Mouse (Mus musculus) gastrocnemius, postnatal 36 days (tissue): ENCODE measurements around the gene Psmd13. TPM values are rescaled to one million over a fixed set of nuclear protein-coding genes. Genes with fewer than 3 reads are reported as not detected.

Experiments
- DNase-seq, 2 experiments: peaks; one replicate each; pipeline ENCODE4 v3.0.0; 2022
- intact Hi-C: fragments of 180-260 bp; cut with DNase I; formaldehyde crosslinking; loops from one replicate; pipeline ENCODE4 v1.15.1; 2025
- total RNA-seq, 2 experiments: library from RNA; stranded (reverse); gene quantifications; 2 replicates each; pipeline ENCODE4 v1.2.3; 2021

Psmd13 gene
- total RNA-seq, 2 experiments from 2014 or later: 78.3 to 78.9 TPM

DNA sequence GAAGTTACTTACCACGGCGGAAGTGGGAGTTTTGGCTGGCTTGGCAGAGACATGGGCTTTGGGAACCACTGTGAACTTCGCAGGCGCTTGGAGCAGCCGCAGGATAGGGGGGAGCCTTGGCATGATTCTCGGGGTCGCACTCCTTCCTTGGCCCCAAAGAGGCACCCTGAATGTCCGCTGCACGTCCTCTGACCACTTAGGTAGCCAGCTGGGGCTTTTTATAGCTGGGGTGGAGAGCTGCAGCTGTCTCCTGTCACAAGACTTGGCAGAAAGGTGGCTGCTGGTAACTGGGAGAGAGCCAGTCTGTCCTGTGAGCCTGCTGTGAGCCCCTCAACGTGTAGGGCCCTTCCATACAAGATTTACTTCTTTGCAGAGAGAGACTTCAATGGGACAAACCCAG lies 18.5 kb downstream of the Psmd13 start, which contains the start of gene Cox8b:
Cox8b (minus strand) TSS at position 227 of the 400 bp plus-strand sequence.
- DNase-seq: peak; percentile 43 to 63
- intact Hi-C loops: no loop called here

DNA sequence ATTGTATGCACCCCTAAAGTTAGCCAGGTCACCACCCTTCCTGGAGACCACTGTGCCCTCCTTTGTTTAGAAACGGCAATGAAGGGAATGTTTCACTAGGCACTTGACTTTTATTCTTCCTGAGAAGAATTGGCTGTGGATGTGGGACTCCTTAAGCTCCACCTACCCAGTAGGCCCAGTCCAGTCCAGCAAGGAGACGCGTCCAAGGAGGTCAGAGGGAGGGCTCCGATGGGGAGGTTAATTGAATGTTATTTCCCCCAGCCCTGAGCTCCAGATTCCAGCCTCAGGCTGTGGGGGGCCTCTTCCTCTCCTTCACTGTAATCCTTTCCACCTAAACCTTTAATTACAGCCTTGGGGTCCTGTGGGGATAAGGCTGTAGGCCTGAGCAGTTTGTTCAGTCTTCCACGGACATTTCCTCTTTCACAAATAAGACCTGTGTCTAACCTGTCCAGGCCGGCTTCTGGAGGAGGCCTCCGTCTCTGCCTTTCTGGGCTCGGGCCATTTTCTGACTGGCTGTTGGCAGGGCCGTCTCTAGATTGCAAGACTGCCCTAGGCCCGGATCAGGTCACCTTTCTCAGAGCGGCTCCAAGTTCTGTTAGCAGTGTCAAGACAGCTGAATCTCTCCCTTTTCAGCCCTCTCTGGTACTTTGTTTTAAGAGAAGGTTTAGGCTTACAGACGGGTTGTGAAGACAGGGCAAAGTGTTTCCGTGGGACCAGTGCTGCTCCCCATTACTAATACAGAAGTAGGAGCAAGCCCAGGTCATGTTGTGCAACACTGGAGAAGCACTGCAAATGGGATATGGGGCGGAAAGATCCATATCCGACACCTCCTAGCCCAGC lies 20.5 kb downstream of the Psmd13 start:
- intact Hi-C loops: loop anchor here (2.0 kb wide), 1 partner anchor 47 kb away; no protein-coding TSS in a partner anchor
- DNase-seq: peak; percentile 50 to 63

DNA sequence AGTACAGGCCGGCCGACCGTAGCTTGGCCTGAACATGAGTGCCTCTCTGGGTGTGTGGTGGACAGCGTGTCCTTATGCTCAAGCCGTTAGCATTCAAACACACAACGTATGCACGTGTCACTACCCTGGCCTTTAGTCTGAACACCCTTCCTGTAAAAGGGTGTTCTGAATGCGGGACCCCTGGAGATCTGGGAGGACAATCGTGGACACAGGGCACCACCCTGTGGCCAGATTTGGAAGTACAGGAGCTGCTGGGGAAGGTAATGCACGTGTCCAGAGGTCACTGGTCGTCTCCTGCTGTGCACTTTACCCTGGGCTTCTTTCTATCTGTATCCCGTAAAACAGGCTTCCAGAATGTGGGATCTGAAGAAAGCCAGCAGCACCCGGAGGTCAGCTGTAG lies 21.4 kb downstream of the Psmd13 start:
- peak; percentile 69 to 79 for DNase-seq
- intact Hi-C loops: loop anchor here (1.0 to 2.0 kb wide), 2 partner anchors 48 to 58 kb away; partner anchors contain the start of gene Scgb1c1

DNA sequence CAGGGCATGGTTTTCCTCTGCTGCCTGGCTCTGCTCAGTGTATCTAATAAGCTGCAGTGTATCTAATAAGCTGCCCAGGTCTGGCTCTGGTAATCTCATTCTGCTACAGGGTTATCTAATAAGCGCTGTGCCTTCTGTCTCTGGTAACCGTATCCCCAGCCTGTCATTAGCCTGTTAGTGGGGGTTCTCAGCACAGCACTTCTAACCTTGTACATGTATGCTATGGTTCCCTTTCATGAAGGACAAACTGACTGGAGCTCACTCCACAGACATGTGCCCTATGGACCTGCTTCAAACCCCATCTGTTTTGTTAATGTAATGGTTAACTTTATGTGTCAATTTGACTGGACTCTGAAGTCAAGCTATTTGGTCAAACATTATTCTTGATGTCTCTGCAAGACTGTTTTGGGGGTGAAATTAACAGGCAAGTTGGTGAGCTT lies 23.9 kb downstream of the Psmd13 start:
- intact Hi-C loops: loop anchor here (5.0 kb wide), 2 partner anchors 102 to 162 kb away; no protein-coding TSS in a partner anchor
- DNase-seq: no peak

DNA sequence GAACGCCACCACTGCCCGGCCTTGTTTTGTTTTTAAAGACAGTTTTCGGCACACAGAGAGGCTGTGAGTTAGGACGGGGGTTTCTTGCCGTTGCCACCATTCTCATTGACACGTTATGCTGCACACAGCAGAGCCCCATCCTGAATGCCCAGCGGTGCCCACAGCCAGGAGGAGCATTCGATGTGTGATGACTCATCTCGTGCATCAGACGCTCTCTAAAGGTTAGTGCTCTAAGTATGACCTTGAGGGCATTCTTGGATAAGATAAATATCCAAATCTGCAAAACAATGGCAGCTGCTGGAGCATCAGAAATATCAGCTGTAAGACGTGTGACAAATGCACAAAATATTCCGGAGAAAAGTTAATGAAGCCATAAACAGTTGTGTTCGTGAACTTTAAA lies 25.4 kb downstream of the Psmd13 start:
- intact Hi-C loops: loop anchor here (5.0 kb wide), 2 partner anchors 100 to 160 kb away; no protein-coding TSS in a partner anchor
- DNase-seq: no peak

DNA sequence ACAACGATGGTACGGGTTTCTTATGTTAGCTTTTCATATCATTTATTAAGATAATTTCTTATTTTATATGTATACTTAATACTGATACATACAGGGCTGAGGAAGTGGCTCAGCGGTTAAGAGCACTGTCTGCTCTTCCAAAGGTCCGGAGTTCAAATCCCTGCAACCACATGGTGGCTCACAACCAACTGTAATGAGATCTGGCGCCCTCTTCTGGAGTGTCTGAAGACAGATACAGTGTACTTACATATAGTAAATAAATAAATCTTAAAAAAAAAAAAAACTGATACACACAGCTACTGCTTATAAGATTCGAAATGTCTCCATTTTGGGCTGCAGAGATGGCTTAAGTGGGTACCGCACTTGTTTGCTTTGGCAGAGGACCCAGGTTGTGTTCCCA lies 25.9 kb downstream of the Psmd13 start:
- intact Hi-C loops: loop anchor here (2.0 to 5.0 kb wide), 3 partner anchors 100 to 160 kb away; no protein-coding TSS in a partner anchor
- DNase-seq: no peak

DNA sequence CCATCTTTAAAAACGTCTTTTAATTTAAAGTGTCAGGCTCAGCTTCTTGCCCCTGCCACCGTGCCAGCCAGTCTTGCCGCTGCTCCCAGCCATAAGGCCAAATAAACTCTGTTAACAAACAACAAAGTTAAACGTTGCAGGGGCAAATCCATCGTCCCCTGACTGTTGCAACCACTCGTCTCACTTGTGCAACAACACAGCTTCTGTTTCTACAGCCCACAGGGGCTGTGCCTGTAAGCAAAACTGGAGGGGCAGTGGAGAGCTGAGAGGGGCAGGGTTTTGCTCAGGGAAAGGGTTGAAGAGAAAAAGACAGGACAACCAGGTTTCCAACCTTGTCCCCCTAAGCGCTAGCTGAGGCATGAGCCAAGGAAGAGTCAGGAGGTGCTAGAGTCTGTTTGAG lies 26.4 kb downstream of the Psmd13 start:
- no peak for DNase-seq
- intact Hi-C loops: loop anchor here (2.0 to 5.0 kb wide), 3 partner anchors 99 to 159 kb away; no protein-coding TSS in a partner anchor

DNA sequence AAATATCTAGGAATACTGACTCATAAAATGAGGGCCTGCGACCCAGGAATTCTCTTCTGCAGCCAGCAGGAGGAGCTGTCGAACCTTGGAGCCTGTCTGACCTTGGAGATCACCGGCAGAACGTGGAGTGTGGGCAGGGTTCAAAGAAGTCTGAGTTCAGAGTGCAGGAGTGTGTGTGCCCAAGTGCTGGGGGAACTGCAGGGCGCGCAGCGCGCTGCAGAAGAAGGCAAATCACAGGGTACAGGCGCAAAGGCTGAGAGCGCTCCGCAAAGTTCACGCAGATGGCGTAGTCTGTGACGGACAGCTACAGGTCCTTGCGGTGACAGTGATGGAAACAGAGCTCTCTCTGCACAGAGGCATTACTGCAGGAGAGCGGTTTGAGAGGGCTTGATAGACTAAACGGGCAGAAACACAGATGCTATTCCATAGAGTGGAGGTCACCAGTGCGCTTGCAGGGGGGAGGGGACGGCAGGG lies 26.9 kb downstream of the Psmd13 start:
- intact Hi-C loops: loop anchor here (2.0 to 5.0 kb wide), 3 partner anchors 99 to 159 kb away; no protein-coding TSS in a partner anchor
- DNase-seq: peak; percentile 64 to 70

DNA sequence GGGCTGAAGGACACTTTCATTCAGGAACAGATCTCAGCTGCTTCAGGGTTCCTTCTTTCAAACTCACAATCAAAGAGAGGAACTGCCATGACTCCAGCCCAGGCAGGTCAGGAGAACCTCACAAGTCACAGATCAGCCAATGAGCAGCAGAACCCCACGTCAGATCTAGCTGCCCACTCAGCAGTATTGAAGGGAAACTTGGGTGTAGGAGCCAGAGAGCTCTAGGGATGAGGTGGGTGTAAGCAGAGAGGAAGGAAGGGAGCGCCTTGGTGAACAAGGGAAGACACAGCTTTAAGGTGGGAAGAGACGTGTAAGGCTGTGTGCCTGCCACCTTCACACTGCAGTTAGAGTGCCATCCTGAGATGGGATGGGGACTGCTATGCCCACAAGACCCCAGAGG lies 30.5 kb downstream of the Psmd13 start:
- no peak for DNase-seq
- intact Hi-C loops: no loop called here

DNA sequence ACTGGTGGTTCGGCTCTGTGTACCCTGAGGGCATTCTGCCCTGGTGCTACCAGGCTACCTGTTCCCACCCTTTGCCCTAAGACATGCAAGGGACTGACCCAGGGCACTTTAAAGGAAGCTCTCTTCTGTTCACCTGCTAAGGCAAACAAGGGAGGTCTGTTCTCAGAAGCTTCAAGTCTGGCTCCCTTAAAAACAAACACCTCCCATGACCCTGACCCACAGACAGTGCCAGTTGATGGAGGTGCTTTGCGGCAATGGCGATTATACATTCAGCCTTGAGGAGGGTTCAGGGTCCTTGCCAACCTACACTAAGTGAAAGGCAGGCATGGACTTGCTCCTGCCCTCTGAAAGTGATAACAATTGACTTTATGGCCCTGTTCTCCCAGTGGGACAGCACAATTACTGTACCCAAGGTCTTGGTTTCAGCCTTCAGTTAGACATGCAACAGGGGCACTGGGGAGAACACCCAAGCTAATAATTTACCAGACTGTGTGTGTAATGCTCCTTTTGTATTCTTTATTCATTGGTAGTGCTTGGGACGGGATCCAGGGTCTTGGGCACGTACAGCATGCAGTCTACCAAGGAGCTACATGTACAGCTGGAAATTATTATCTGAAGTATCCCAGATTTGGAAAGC lies 31.2 kb downstream of the Psmd13 start:
- no peak for DNase-seq
- intact Hi-C loops: no loop called here

DNA sequence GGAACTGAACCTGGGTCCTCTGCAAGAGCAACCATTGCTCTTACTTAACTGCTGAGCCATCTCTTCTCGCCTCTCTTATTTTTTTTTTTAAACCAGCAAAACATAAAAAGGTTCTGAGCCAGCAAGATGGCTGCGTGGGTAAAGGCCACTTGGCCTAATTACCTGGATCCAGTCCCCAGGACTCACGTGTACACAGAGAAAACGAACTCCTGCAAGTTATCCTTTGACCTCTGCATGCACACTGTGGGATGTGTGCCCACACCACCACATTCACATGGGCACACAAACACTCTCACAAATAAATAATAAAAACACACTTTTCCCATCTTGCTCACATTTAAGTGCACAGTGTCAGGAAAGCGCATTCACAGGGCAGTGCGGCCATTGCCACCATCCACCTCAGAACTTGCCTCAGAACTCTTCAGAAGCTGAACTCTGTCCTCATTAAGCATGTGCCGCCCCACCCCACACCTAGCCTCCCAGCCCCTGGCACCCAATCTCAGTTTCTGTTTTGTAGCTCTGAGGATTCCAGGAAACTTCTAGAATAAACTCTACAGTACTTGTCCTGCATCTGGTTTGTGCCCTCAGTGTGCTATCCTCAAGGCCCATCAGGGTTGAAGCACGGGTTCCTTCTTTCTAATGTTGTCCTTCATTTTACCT lies 32.4 kb downstream of the Psmd13 start:
- DNase-seq: no peak
- intact Hi-C loops: no loop called here

DNA sequence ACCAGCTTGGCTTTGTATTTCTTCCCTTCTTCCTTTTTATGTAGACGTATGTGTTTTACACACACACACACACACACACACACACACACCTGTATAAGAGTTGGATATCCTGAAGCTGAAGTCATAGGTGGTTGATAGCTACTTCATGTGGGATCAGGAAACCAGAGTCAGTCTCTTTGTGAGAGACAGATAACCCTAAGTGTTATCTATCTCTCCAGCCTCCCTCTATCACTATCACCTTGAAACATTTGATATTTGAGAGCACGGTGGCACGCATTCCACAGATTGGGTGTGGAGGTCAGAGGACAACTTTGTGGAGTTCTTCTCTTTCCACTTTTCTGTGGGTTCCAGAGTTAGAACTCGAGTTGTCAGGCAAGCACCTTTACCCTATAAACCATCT lies 38.1 kb downstream of the Psmd13 start:
- intact Hi-C loops: no loop called here
- DNase-seq: no peak

DNA sequence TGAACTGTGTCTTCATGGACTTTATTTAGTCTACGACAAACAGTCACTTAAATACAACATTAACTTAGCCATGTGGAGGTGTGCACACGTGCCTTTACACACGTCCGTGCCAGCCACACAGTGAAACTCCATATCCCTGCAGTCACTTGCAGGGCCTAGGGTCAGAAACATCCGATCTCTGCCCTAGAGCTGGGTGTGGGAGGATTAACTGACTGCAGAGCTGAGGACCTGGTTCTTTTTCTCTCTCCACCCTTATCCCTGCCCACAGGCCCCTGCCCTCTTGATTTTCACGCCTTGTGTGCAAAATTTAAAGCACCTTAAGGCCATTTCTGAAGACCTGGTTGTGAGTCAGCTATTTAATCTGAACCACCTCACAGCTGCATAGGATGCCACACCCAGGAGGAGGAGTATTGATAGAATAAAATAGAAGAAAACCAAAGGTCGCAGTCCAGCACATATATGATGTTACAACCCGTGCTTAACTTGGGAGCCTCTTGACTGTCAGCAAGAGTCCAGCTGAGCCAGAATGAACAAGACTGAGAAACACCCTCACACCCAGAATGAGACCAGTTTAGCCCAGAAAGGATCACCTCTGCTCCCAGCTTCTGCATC lies 38.8 kb downstream of the Psmd13 start, which contains the start of gene Nlrp6:
Nlrp6 (plus strand) TSS at position 485 of the 612 bp plus-strand sequence.
- intact Hi-C loops: no loop called here
- no peak for DNase-seq

DNA sequence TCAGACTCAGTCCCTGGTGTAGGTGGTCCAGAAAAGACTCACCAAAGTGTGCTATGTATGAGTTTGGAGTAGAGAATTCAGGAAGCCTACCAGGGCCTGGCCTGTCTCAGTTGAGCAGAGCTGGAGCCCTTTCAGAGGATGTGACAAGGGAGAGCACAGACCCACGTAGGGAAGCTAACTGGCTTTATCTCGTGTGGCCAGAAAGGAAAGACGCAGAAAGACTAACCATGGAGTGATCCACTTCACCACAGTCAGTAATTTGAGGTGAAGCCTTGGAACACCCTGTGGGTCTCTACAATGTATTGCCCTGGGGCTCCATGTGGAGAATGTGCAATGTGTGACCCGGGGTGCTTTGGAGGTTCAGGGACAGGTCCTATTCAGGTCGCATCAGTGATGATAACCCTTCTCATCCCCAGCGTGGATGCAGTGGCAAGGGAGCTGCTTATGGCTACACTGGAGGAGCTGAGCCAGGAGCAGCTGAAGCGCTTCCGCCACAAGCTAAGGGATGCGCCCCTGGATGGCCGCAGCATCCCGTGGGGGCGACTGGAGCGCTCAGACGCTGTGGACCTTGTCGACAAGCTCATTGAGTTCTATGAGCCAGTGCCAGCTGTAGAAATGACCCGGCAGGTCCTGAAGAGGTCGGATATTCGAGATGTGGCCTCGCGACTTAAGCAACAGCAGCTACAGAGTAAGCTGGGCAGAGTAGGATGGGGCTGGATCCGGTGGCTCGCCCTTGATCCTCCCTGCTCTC lies 39.6 kb downstream of the Psmd13 start:
- no peak for DNase-seq

DNA sequence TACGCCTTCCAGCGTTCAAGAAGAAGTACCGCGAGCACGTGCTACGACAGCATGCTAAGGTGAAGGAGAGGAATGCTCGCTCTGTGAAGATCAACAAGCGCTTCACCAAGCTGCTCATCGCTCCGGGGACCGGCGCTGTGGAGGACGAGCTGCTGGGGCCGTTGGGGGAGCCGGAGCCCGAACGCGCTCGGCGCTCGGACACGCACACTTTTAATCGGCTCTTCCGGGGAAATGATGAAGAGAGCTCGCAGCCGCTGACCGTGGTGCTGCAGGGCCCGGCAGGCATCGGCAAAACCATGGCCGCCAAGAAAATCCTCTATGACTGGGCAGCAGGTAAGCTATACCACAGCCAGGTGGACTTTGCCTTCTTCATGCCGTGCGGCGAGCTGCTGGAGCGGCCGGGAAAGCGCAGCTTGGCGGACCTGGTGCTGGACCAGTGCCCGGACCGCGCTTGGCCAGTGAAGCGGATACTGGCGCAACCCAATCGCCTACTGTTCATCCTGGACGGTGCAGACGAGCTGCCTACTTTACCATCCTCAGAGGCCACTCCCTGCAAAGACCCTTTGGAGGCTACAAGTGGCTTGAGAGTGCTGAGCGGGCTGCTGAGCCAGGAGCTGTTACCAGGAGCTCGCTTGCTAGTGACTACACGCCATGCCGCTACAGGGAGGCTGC lies 40.8 kb downstream of the Psmd13 start:
- DNase-seq: peak in 1 of 2 experiments; percentile 47
- intact Hi-C loops: no loop called here

More for the DNA sequence above, 39.6 kb downstream of the Psmd13 start:
- intact Hi-C loops: no loop called here

DNA sequence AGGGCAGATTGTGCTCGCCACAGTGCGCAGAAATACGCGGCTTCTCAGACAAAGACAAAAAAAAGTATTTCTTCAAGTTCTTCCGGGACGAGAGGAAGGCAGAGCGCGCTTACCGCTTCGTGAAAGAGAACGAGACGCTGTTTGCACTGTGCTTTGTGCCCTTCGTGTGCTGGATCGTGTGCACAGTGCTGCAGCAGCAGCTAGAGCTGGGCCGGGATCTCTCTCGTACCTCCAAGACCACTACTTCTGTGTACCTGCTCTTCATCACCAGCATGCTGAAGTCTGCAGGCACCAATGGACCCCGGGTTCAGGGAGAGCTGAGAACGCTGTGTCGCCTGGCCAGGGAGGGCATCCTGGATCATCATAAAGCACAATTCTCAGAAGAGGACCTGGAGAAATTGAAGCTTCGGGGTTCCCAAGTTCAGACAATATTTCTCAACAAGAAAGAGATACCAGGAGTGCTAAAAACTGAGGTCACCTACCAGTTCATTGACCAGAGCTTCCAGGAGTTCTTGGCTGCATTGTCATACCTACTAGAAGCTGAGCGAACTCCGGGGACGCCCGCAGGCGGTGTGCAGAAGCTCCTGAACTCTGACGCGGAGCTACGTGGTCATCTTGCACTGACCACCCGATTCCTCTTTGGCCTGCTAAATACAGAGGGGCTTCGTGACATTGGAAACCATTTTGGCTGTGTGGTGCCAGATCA lies 41.5 kb downstream of the Psmd13 start:
- DNase-seq: no peak
- intact Hi-C loops: no loop called here

DNA sequence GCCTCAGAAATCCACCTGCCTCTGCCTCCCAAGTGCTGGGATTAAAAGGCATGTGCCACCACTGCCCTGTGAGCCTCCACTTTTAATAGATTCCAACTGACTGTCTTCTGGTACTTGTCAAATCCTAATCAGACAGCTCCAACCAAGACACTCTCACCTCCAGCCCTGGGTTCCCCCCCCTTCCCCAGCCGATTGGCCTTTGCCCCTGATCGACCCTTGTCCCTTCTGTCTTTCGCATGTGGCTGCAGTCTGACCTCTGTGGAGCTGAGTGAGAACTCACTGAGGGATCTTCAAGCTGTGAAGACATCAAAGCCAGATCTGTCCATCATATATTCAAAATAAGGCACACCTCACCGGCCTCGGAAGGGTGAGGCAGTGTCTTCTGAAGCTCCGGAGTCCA lies 45.4 kb downstream of the Psmd13 start:
- intact Hi-C loops: no loop called here
- DNase-seq: no peak

DNA sequence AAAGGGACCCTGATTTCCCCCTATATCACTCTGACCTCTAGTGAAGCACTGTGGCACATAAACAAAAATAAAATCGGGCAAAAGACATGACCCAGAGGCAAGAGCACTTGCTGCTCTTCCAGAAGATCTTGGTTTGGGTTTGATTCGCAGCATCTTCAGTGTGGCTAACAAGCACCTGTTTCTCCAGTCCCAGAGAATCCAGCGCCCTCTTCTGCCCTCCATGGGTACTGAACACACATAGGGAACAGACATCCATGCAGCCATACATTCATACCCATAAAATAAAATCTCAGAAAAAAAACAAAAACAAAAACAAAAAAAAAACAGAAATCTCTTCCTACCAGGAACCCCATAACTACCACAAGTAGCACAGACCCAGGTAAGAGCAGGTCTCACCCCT lies 56.7 kb downstream of the Psmd13 start:
- intact Hi-C loops: no loop called here

More for the DNA sequence above, 56.7 kb downstream of the Psmd13 start:
- DNase-seq: no peak
